Mouse (Mus musculus): ENCODE data around the gene Plcb1.

DNA sequence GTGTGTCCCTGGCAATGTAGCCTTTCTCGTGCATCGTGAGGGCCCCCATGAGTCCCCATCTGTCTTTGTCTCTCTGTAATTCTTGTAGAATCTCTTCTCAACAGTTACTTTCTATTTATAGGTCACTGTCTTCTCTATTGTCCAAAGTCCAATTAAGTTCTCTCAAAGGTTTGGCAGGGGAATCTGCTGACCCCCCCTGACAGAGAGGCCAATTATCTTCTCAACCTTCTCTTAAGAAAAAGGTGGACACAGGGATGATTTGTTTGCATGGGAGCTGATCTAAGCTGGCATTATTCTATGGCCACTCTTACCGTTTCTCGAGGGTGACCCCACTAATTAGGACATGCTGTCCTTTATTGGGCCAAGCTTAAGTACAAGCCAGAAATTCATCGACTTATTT lies 633.4 kb downstream of the Plcb1 start:
- TF ChIP-seq GATA1 (IDR thresholded peaks at IDR 0.05; ENCODE audit: low read length) (no peak), TAL1 (IDR thresholded peaks at IDR 0.05; ENCODE audit: low read length) (no peak)
